Mouse (Mus musculus): ENCODE results near the gene Chrm3. TPM values are rescaled to one million over a fixed set of nuclear protein-coding genes. Genes with fewer than 3 reads are reported as not detected.
A peak's percentile ranks its signal among the peaks of the same experiment; 100 is the strongest.
"Not testable (repeated sequence)": the region's sequence is repeated elsewhere in the genome, so short reads cannot be mapped to it uniquely, and the experiment has no call there.

Gene Chrm3
- total RNA-seq, 2 experiments from 2014 or later, result 0.52 TPM; not detected in 1

GRCm38 (mm10) chr13:9846543-9847434, 513.9 kb downstream of the Chrm3 start:
- peak; percentile 100 for ATAC-seq (replicated peaks; ENCODE audit: poor library complexity, severe bottlenecking)

GRCm38 (mm10) chr13:9834146-9834679, 526.4 kb downstream of the Chrm3 start:
- ATAC-seq (replicated peaks; ENCODE audit: poor library complexity, severe bottlenecking), result not testable (repeated sequence)

- ATAC-seq (replicated peaks; ENCODE audit: poor library complexity, severe bottlenecking), result peak; percentile 62
Measured at GRCm38 (mm10) chr13:9826227-9826626, 534.4 kb downstream of the Chrm3 start.

Measured in granulocyte monocyte progenitor cell, adult 5-6 weeks (primary cell).